Mouse (Mus musculus) embryonic facial prominence, embryonic 14.5 days (tissue): ENCODE measurements around the gene Kcnj15. TPM values are rescaled to one million over a fixed set of nuclear protein-coding genes. Genes with fewer than 3 reads are reported as not detected.

Experiments
- ATAC-seq: fragments of 200-750 bp; cut with Nextera tagmentation; 2 replicates; pipeline ENCODE4 v1.8.0; 2017; ENCODE audit warnings: low read depth, moderate number of reproducible peaks, moderate TSS enrichment
- DNase-seq: peaks from one replicate; pipeline ENCODE4 v3.0.0-alpha.2; 2015; ENCODE audit warnings: low spot score
- H3K27ac ChIP-seq: fragments of 300-500 bp; sonication (generic); replicated peaks from 2 replicates; pipeline ENCODE4 v1.5.1; 2014; ENCODE audit warnings: low read depth, mild to moderate bottlenecking, low read length, moderate library complexity
- H3K27me3 ChIP-seq: fragments of 300-500 bp; sonication (generic); replicated peaks from 2 replicates; pipeline ENCODE4 v1.6.1; 2014; ENCODE audit warnings: low read length; ENCODE audit not compliant: control insufficient read depth, insufficient read depth
- H3K36me3 ChIP-seq: fragments of 300-500 bp; sonication (generic); 2 replicates; pipeline ENCODE4 v1.6.1; 2014; ENCODE audit warnings: low read length, mixed read lengths; ENCODE audit not compliant: control insufficient read depth, insufficient read depth
- H3K4me1 ChIP-seq: fragments of 300-500 bp; sonication (generic); 2 replicates; pipeline ENCODE4 v1.6.1; 2014; ENCODE audit warnings: antibody characterized with exemption, low read length; ENCODE audit not compliant: control insufficient read depth, insufficient read depth
- H3K4me2 ChIP-seq: fragments of 300-500 bp; sonication (generic); 2 replicates; pipeline ENCODE4 v1.6.1; 2014; ENCODE audit warnings: low read depth, mild to moderate bottlenecking, low read length, moderate library complexity, mixed read lengths
- H3K4me3 ChIP-seq: fragments of 300-500 bp; sonication (generic); 2 replicates; pipeline ENCODE4 v1.5.1; 2014; ENCODE audit warnings: low read depth, mild to moderate bottlenecking, low read length
- H3K9ac ChIP-seq: fragments of 300-500 bp; sonication (generic); 2 replicates; pipeline ENCODE4 v1.6.1; 2014; ENCODE audit warnings: low read depth, mild to moderate bottlenecking, low read length, moderate library complexity, mixed read lengths
- H3K9me3 ChIP-seq: fragments of 300-500 bp; sonication (generic); 2 replicates; pipeline ENCODE4 v1.6.1; 2016; ENCODE audit warnings: low read length; ENCODE audit not compliant: control insufficient read depth
- WGBS: fragments of 180-500 bp; shearing (Covaris S2); extraction: QIAGEN DNeasy Blood & Tissue Kit; methylation state at CpG from one replicate; pipeline ENCODE4 v1.1.7; 2014; 5-methylcytosine and 5-hydroxymethylcytosine counted together
- polyA plus RNA-seq: library from polyadenylated mRNA; unstranded; fragments of >200 nt; fragmentation: Nextera tagmentation; extraction: Ambion mirVana; gene quantifications from 2 replicates; pipeline ENCODE4 v1.2.1, GENCODE M21; 2014

The Kcnj15 gene
- polyA plus RNA-seq, 1 experiment from 2014 or later, result 2.4 TPM

DNA sequence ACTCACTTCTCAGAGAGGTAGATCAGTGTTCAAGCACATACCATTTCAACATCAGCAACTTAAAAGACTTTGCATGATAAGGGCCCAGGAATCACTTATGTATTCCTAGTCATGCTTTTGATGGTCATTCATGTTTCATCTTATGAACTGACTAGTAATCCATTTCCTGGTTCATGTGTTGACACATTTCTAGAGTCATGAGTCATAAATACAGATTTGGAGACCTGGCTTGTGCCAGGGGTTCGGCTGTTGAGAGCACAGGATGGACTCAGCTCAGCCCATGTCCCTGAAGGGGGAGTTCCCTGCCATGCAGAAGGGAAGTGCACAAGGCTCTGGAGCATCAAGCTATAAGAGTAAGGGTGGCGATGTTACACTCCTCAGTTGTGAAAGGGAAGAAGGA is 15.7 kb downstream of the Kcnj15 start:
- Histone ChIP-seq H3K4me3 (no peak overlapping the region), H3K9ac (no peak overlapping the region), H3K4me2 (no peak overlapping the region), H3K27ac (no peak overlapping the region), H3K9me3 (no peaks in the 10 kb centered on the region; the same call in 1 of the 2 replicates), H3K36me3 (no peaks in the 10 kb centered on the region), H3K27me3 (no peaks in the 10 kb centered on the region), H3K4me1 (no peaks in the 10 kb centered on the region)
- DNase-seq, result no peak
- 82% methylated on average over 2 of the region's 2 CpGs for WGBS
- ATAC-seq, result no peak

DNA sequence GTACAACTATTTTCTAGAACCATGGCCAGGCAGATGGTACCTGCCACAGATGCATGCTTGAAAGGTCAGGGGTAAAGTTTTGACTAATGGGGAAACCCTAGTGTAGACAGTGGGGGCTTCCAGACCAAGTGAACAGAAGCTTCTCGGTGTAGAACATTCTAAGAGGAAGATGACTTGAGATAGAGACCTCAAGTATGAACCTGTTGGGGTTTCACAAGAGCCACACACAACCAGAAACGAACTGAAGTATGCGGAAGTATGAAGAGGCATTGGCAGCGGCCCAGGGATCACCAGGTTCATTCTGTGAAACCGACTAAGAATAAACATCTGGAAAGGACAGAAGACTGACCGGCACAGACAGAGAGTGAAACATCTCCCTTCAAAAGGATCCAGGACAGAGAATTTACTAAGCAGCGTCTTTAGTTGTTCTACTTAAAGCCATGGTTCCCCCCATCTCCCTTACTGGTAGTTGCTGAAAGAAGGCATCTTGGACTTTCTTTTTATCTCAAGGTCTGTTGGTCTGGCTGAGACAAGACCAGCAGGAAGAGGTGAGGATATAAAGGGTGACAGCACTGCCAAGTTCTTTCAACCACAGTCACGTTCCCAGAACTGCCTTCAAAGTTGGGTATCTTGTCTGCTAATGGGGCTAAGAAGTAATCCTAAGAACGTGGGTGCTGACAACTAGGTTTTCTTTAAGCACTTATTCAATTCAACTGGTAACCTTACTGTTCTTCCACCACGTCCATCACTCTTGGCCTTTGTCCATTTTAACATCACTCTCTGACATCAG is 18.6 kb downstream of the Kcnj15 start:
- WGBS, result 85% methylated on average over 10 of the region's 10 CpGs
- Histone ChIP-seq H3K36me3 (no peaks in the 10 kb centered on the region), H3K9me3 (no peaks in the 10 kb centered on the region; the same call in 1 of the 2 replicates), H3K27ac (no peak overlapping the region), H3K27me3 (no peaks in the 10 kb centered on the region), H3K4me1 (no peaks in the 10 kb centered on the region), H3K4me2 (no peak overlapping the region), H3K9ac (no peak overlapping the region), H3K4me3 (no peak overlapping the region)
- ATAC-seq (no peak), DNase-seq (no peak)

DNA sequence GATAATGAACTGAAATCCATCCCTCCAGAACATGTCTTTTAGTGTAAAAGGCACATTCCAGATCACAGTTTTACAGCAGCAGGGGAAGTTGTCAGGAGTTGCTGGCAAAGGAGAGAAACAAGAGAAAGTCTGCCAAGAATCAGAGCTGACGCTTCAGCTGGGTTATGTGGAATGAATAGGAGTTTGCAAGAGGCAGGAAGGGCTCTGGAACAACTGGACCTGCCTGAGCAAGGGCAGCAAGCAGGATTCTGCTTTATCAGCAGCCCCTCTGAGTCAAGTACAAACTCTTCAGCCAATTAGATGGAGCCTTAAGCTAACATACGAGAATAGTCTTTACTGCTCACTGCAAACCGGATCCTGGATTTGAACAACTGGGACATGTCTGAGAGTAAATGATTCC is 21.7 kb downstream of the Kcnj15 start:
- Histone ChIP-seq H3K36me3 (no peaks in the 10 kb centered on the region), H3K27ac (no peak overlapping the region), H3K9me3 (no peaks in the 10 kb centered on the region), H3K4me1 (no peaks in the 10 kb centered on the region), H3K4me2 (no peak overlapping the region), H3K9ac (no peak overlapping the region), H3K27me3 (no peaks in the 10 kb centered on the region), H3K4me3 (no peak overlapping the region)
- ATAC-seq, result no peak
- peak; percentile 26 for DNase-seq
- WGBS, result 60% methylated on average over 3 of the region's 3 CpGs

GRCm38 (mm10) chr16:95280338-95280737 is 23.0 kb downstream of the Kcnj15 start:
- Histone ChIP-seq H3K9me3 (no peaks in the 10 kb centered on the region), H3K36me3 (no peaks in the 10 kb centered on the region), H3K27me3 (no peaks in the 10 kb centered on the region), H3K4me1 (peaks cover 5% of the 10 kb centered on the region; the same call in 1 of the 2 replicates), H3K4me3 (no peak overlapping the region), H3K4me2 (no peak overlapping the region), H3K9ac (no peak overlapping the region), H3K27ac (no peak overlapping the region)
- WGBS, result 96% methylated on average over 3 of the region's 3 CpGs
- DNase-seq (no peak), ATAC-seq (no peak)

DNA sequence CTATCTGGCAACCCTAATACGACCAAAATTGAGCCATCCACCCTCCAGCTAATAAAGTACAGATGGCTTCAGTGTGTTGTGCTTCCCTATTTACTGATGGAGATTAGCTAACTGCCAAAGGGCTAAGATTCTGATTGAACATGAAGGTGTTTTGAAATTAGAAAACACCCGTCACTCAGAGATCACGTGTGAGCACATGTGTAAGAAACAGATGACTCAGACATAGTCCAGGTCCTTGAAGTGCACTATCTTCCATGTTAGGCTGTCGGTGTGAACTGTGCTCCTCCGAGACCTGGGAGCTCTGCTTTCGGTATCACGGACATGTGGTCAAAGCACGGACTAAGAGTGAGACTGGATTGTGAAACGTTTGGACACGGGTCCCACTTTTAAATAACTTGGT is 26.0 kb downstream of the Kcnj15 start:
- no peaks in the 10 kb centered on the region for H3K27me3 ChIP-seq
- H3K36me3 ChIP-seq, result no peaks in the 10 kb centered on the region
- no peak overlapping the region for H3K9ac ChIP-seq
- peaks cover 5% of the 10 kb centered on the region; the same call in 1 of the 2 replicates for H3K4me1 ChIP-seq
- DNase-seq, result no peak
- H3K4me3 ChIP-seq, result no peak overlapping the region
- no peak for ATAC-seq
- H3K27ac ChIP-seq, result no peak overlapping the region
- no peak overlapping the region for H3K4me2 ChIP-seq
- 68% methylated on average over 10 of the region's 10 CpGs for WGBS
- no peaks in the 10 kb centered on the region for H3K9me3 ChIP-seq

- Histone ChIP-seq H3K36me3 (no peaks in the 10 kb centered on the region), H3K4me1 (peaks cover 5% of the 10 kb centered on the region; the same call in 1 of the 2 replicates), H3K27ac (peak overlapping the region; percentile 23; the same call in 1 of the 2 replicates), H3K4me2 (no peak overlapping the region), H3K9ac (no peak overlapping the region), H3K9me3 (no peaks in the 10 kb centered on the region), H3K4me3 (no peak overlapping the region), H3K27me3 (no peaks in the 10 kb centered on the region)
- DNase-seq, result no peak
- 64% methylated on average over 12 of the region's 12 CpGs for WGBS
- ATAC-seq, result no peak
Observed at GRCm38 (mm10) chr16:95284085-95284727, 26.8 kb downstream of the Kcnj15 start.

- 74% methylated on average over 4 of the region's 4 CpGs for WGBS
- ATAC-seq, result no peak
- Histone ChIP-seq H3K4me3 (no peak overlapping the region), H3K4me1 (peaks cover 5% of the 10 kb centered on the region; the same call in 1 of the 2 replicates), H3K36me3 (no peaks in the 10 kb centered on the region), H3K27ac (peak overlapping the region; percentile 23; the same call in 1 of the 2 replicates), H3K9ac (no peak overlapping the region), H3K27me3 (no peaks in the 10 kb centered on the region), H3K4me2 (no peak overlapping the region), H3K9me3 (no peaks in the 10 kb centered on the region)
- DNase-seq, result no peak
Observed at GRCm38 (mm10) chr16:95285043-95285442, 27.7 kb downstream of the Kcnj15 start.

GRCm38 (mm10) chr16:95285767-95286166 is 28.4 kb downstream of the Kcnj15 start:
- DNase-seq (no peak), ATAC-seq (no peak)
- Histone ChIP-seq H3K4me3 (no peak overlapping the region), H3K4me1 (peaks cover 5% of the 10 kb centered on the region; the same call in 1 of the 2 replicates), H3K9me3 (no peaks in the 10 kb centered on the region), H3K4me2 (no peak overlapping the region), H3K27me3 (no peaks in the 10 kb centered on the region), H3K9ac (no peak overlapping the region), H3K36me3 (no peaks in the 10 kb centered on the region), H3K27ac (no peak overlapping the region)
- WGBS, result 83% methylated on average over 4 of the region's 4 CpGs
